Mouse (Mus musculus) cerebellum, adult 2 months (tissue): ENCODE measurements around the gene Gja5. TPM values are rescaled to one million over a fixed set of nuclear protein-coding genes. Genes with fewer than 3 reads are reported as not detected.
"Not testable (repeated sequence)": the region's sequence is repeated elsewhere in the genome, so short reads cannot be mapped to it uniquely, and the experiment has no call there.

Experiments
- DNase-seq, 2 experiments: peaks; one replicate each; pipeline ENCODE4 v3.0.0; 2021
- H3K27ac ChIP-seq: fragments of 200-500 bp; 2 replicates; pipeline ENCODE4 v1.5.1; 2012; ENCODE audit warnings: low read length, control low read depth, inconsistent platforms; ENCODE audit not compliant: insufficient read depth
- H3K27me3 ChIP-seq: fragments of 200-500 bp; 2 replicates; pipeline ENCODE4 v1.6.1; 2012; ENCODE audit warnings: inconsistent platforms, mild to moderate bottlenecking, low read length, moderate library complexity; ENCODE audit not compliant: control insufficient read depth, insufficient read depth
- H3K4me1 ChIP-seq: fragments of 200-500 bp; 2 replicates; pipeline ENCODE4 v1.6.1; 2011; ENCODE audit warnings: low read length; ENCODE audit not compliant: control insufficient read depth, insufficient read depth
- H3K4me3 ChIP-seq: fragments of 200-500 bp; replicated peaks from 2 replicates; pipeline ENCODE3; 2011; ENCODE audit warnings: mild to moderate bottlenecking, low read depth, low read length, control low read depth; ENCODE audit not compliant: insufficient read depth
- CTCF ChIP-seq: fragments of 200-500 bp; IDR thresholded peaks from 2 replicates; pipeline ENCODE4 v1.5.1; 2011; ENCODE audit warnings: low read depth, mild to moderate bottlenecking, control low read depth, low read length, moderate library complexity, borderline replicate concordance; ENCODE audit not compliant: insufficient read depth
- POLR2A ChIP-seq: fragments of 200-500 bp; IDR thresholded peaks from 2 replicates; pipeline ENCODE4 v1.6.1; 2011; ENCODE audit warnings: low read length, control low read depth, borderline replicate concordance; ENCODE audit not compliant: insufficient read depth
- WGBS: fragments of 180-500 bp; shearing (Covaris S2); methylation state at CpG from one replicate; pipeline ENCODE4 v1.1.7; 2018; 5-methylcytosine and 5-hydroxymethylcytosine counted together
- polyA plus RNA-seq: library from polyadenylated mRNA; depleted of rRNA; stranded (reverse); fragments of >200 nt; gene quantifications from 2 replicates; pipeline ENCODE4 v1.2.3, GENCODE M21; 2012

The Gja5 gene
- polyA plus RNA-seq, 1 experiment = 0.64 TPM

GRCm38 (mm10) chr3:97048360-97048759 is 143.9 kb downstream of the Gja5 start:
- Histone ChIP-seq H3K4me3 (no peak overlapping the region), H3K27me3 (no peaks in the 10 kb centered on the region), H3K4me1 (peaks cover 4% of the 10 kb centered on the region), H3K27ac (no peak overlapping the region)
- TF ChIP-seq CTCF = no peak
- no peak for TF ChIP-seq POLR2A
- no peak for DNase-seq

- Histone ChIP-seq H3K27me3 (no peaks in the 10 kb centered on the region), H3K27ac (no peak overlapping the region), H3K4me3 (no peak overlapping the region), H3K4me1 (peaks cover 4% of the 10 kb centered on the region)
- no peak for TF ChIP-seq POLR2A
- TF ChIP-seq CTCF = no peak
- WGBS = 37% methylated on average over 13 of the region's 13 CpGs
- peak in 1 of 2 experiments; percentile 4 for DNase-seq
Observed at GRCm38 (mm10) chr3:97051264-97051744, 146.8 kb downstream of the Gja5 start.

- TF ChIP-seq POLR2A (no peak), CTCF (no peak)
- DNase-seq = no peak
- Histone ChIP-seq H3K4me1 (peaks cover 4% of the 10 kb centered on the region), H3K27me3 (no peaks in the 10 kb centered on the region), H3K27ac (no peak overlapping the region), H3K4me3 (no peak overlapping the region)
- WGBS = 40% methylated on average over 8 of the region's 8 CpGs
Observed at GRCm38 (mm10) chr3:97052069-97052799, 147.7 kb downstream of the Gja5 start.

- Histone ChIP-seq H3K4me3 (no peak overlapping the region), H3K27ac (no peak overlapping the region), H3K4me1 (no peaks in the 10 kb centered on the region; the same call in 1 of the 2 replicates), H3K27me3 (no peaks in the 10 kb centered on the region)
- DNase-seq = no peak
- 89% methylated on average over 5 of the region's 5 CpGs for whole genome bisulfite sequencing
- TF ChIP-seq CTCF = no peak
- TF ChIP-seq POLR2A = no peak
Observed at GRCm38 (mm10) chr3:97058704-97059103, 154.2 kb downstream of the Gja5 start.

- Histone ChIP-seq H3K27me3 (no peaks in the 10 kb centered on the region), H3K27ac (no peak overlapping the region), H3K4me3 (no peak overlapping the region), H3K4me1 (no peaks in the 10 kb centered on the region; the same call in 1 of the 2 replicates)
- 95% methylated on average over 4 of the region's 4 CpGs for WGBS
- DNase-seq = no peak
- TF ChIP-seq POLR2A (no peak), CTCF (no peak)
Observed at GRCm38 (mm10) chr3:97060119-97060518, 155.6 kb downstream of the Gja5 start.

- TF ChIP-seq CTCF (no peak), POLR2A (no peak)
- 46% methylated on average over 5 of the region's 5 CpGs for WGBS
Observed at GRCm38 (mm10) chr3:97062814-97063213, 158.3 kb downstream of the Gja5 start.

GRCm38 (mm10) chr3:97064046-97064445 is 159.6 kb downstream of the Gja5 start:
- no peak for TF ChIP-seq POLR2A
- TF ChIP-seq CTCF = no peak
- DNase-seq = no peak
- Histone ChIP-seq H3K27me3 (no peaks in the 10 kb centered on the region), H3K4me3 (no peak overlapping the region), H3K4me1 (no peaks in the 10 kb centered on the region; the same call in 1 of the 2 replicates), H3K27ac (no peak overlapping the region)
- WGBS = 42% methylated on average over 6 of the region's 6 CpGs

More at GRCm38 (mm10) chr3:97062814-97063213, 158.3 kb downstream of the Gja5 start:
- Histone ChIP-seq H3K27me3 (no peaks in the 10 kb centered on the region), H3K4me3 (no peak overlapping the region), H3K4me1 (no peaks in the 10 kb centered on the region; the same call in 1 of the 2 replicates), H3K27ac (no peak overlapping the region)
- no peak for DNase-seq

GRCm38 (mm10) chr3:97069589-97069988 is 165.1 kb downstream of the Gja5 start:
- DNase-seq = peak; percentile 51 to 80
- 6% methylated on average over 7 of the region's 7 CpGs for WGBS
- peak overlapping the region; percentile 69 for H3K27ac ChIP-seq
- H3K4me3 ChIP-seq, H3K27me3 ChIP-seq, H3K4me1 ChIP-seq: not testable (repeated sequence)

- not testable (repeated sequence) for H3K27ac ChIP-seq
- WGBS = 72% methylated on average over 9 of the region's 9 CpGs
Observed at GRCm38 (mm10) chr3:97071916-97072315, 167.4 kb downstream of the Gja5 start.

GRCm38 (mm10) chr3:97072361-97072760 is 167.9 kb downstream of the Gja5 start:
- not testable (repeated sequence) for H3K4me1 ChIP-seq, H3K27ac ChIP-seq, DNase-seq, H3K27me3 ChIP-seq, H3K4me3 ChIP-seq
- WGBS = 82% methylated on average over 5 of the region's 5 CpGs

More at GRCm38 (mm10) chr3:97071916-97072315, 167.4 kb downstream of the Gja5 start:
- H3K27me3 ChIP-seq, DNase-seq, H3K4me1 ChIP-seq, H3K4me3 ChIP-seq: not testable (repeated sequence)

GRCm38 (mm10) chr3:97075744-97076350 is 171.4 kb downstream of the Gja5 start:
- not testable (repeated sequence) for H3K27me3 ChIP-seq, DNase-seq, H3K4me3 ChIP-seq, H3K4me1 ChIP-seq, H3K27ac ChIP-seq
- 15% methylated on average over 3 of the region's 11 CpGs for WGBS
